Mouse (Mus musculus) G1E (cell line): ENCODE measurements around the gene Jpt1.
A peak's percentile ranks its signal among the peaks of the same experiment; 100 is the strongest.

Source experiments
- CTCF ChIP-seq: IDR thresholded peaks from 2 replicates; pipeline ENCODE4 v1.5.1; 2012; ENCODE audit warnings: low read depth, low read length, inconsistent platforms, mixed read lengths
- GATA1 ChIP-seq: IDR thresholded peaks from 2 replicates; pipeline ENCODE4 v1.6.1; 2012; ENCODE audit warnings: borderline replicate concordance, low read length, inconsistent platforms, mixed read lengths
- POLR2AphosphoS5 ChIP-seq: IDR thresholded peaks from 2 replicates; pipeline ENCODE4 v1.6.1; 2012; ENCODE audit warnings: low read depth, low read length, inconsistent platforms; ENCODE audit not compliant: insufficient replicate concordance
- TAL1 ChIP-seq: conservative IDR thresholded peaks from 2 replicates; pipeline ENCODE4 v1.6.1; 2012; ENCODE audit warnings: low read depth, low read length, inconsistent platforms, mixed read lengths

- TF ChIP-seq CTCF = peak; percentile 15; the same call in 1 of the 2 replicates
- no peak for TF ChIP-seq GATA1
- TF ChIP-seq POLR2AphosphoS5 = no peak
- no peak for TF ChIP-seq TAL1
Observed at GRCm38 (mm10) chr11:115491356-115492083, 22.7 kb downstream of the Jpt1 start, which contains the start of gene Nt5c.
